Mouse (Mus musculus) gastrocnemius, adult 2 months (tissue): ENCODE data around the gene Elf1. TPM values are rescaled to one million over a fixed set of nuclear protein-coding genes. Genes with fewer than 3 reads are reported as not detected.

Source experiments
- DNase-seq: peaks from one replicate; pipeline ENCODE4 v3.0.0; 2022
- H3K27ac ChIP-seq: fragments of 200-600 bp; 2 replicates; pipeline ENCODE4 v1.8.1; 2022; ENCODE audit warnings: mild to moderate bottlenecking
- H3K4me3 ChIP-seq: fragments of 200-600 bp; 2 replicates; pipeline ENCODE4 v1.8.1; 2022; ENCODE audit warnings: mild to moderate bottlenecking, moderate library complexity
- CTCF ChIP-seq: fragments of 200-600 bp; IDR thresholded peaks from 2 replicates; pipeline ENCODE4 v1.8.1; 2022; ENCODE audit warnings: antibody characterized with exemption, mild to moderate bottlenecking, moderate library complexity
- intact Hi-C: fragments of 180-260 bp; cut with DNase I; formaldehyde crosslinking; loops from one replicate; pipeline ENCODE4 v1.15.1; 2025
- total RNA-seq, 2 experiments: library from RNA; stranded (reverse); gene quantifications; 2 replicates each; pipeline ENCODE4 v1.2.3; 2021

The Elf1 gene
- total RNA-seq, 2 experiments from 2014 or later = 4.6 to 6.0 TPM

GRCm38 (mm10) chr14:79562745-79563144 lies 81.8 kb downstream of the Elf1 start:
- Histone ChIP-seq H3K27ac (peak overlapping the region; percentile 61), H3K4me3 (no peak overlapping the region; the same call in 1 of the 2 replicates)
- TF ChIP-seq CTCF = peak; percentile 72
- peak; percentile 56 for DNase-seq
- intact Hi-C loops = loop anchor here (5.0 kb wide), 2 partner anchors 45 to 75 kb away; no protein-coding TSS in a partner anchor

GRCm38 (mm10) chr14:79564784-79565183 lies 83.8 kb downstream of the Elf1 start:
- Histone ChIP-seq H3K4me3 (no peak overlapping the region), H3K27ac (no peak overlapping the region)
- no peak for DNase-seq
- intact Hi-C loops = loop anchor here (5.0 kb wide), 2 partner anchors 47 to 77 kb away; no protein-coding TSS in a partner anchor
- TF ChIP-seq CTCF = peak; percentile 30; the same call in 1 of the 2 replicates

- no peak for TF ChIP-seq CTCF
- no peak for DNase-seq
- Histone ChIP-seq H3K27ac (no peak overlapping the region), H3K4me3 (no peak overlapping the region)
- intact Hi-C loops = no loop called here
These were observed 92.6 kb downstream of the Elf1 start for GRCm38 (mm10) chr14:79573482-79574191.

GRCm38 (mm10) chr14:79574361-79574760 lies 93.4 kb downstream of the Elf1 start:
- intact Hi-C loops = no loop called here
- H3K4me3 ChIP-seq = no peak overlapping the region
- no peak for TF ChIP-seq CTCF
- DNase-seq = no peak
- no peak overlapping the region for H3K27ac ChIP-seq

GRCm38 (mm10) chr14:79583526-79584245 lies 102.7 kb downstream of the Elf1 start:
- Histone ChIP-seq H3K27ac (no peak overlapping the region), H3K4me3 (no peak overlapping the region)
- no peak for DNase-seq
- intact Hi-C loops = no loop called here
- no peak for TF ChIP-seq CTCF

- H3K4me3 ChIP-seq = peak overlapping the region; percentile 98
- no peak for DNase-seq
- peak overlapping the region; percentile 97 for H3K27ac ChIP-seq
- intact Hi-C loops = no loop called here
- no peak for TF ChIP-seq CTCF
These were observed 105.6 kb downstream of the Elf1 start for GRCm38 (mm10) chr14:79586499-79587138.

GRCm38 (mm10) chr14:79587139-79587851 lies 106.3 kb downstream of the Elf1 start, which contains the start of gene Sugt1:
Gene Sugt1, plus strand, starts transcription at chr14:79587691.
- intact Hi-C loops = no loop called here
- peak within 1 kb of the TSS; percentile 97 for H3K27ac ChIP-seq
- TF ChIP-seq CTCF = no peak
- peak within 1 kb of the TSS; percentile 98 for H3K4me3 ChIP-seq
- DNase-seq = peak; percentile 98

GRCm38 (mm10) chr14:79587852-79588229 lies 106.8 kb downstream of the Elf1 start:
- Histone ChIP-seq H3K27ac (peak overlapping the region; percentile 97), H3K4me3 (peak overlapping the region; percentile 98)
- no peak for TF ChIP-seq CTCF
- intact Hi-C loops = loop anchor here (2.0 kb wide), 1 partner anchor 107 kb away; the partner anchor contains the start of genes Elf1 and Wbp4
- DNase-seq = peak; percentile 27

GRCm38 (mm10) chr14:79588534-79588951 lies 107.5 kb downstream of the Elf1 start:
- intact Hi-C loops = loop anchor here (2.0 kb wide), 1 partner anchor 108 kb away; the partner anchor contains the start of genes Elf1 and Wbp4
- peak overlapping the region; percentile 97 for H3K27ac ChIP-seq
- no peak for DNase-seq
- peak overlapping the region; percentile 98 for H3K4me3 ChIP-seq
- no peak for TF ChIP-seq CTCF

- no peak for TF ChIP-seq CTCF
- Histone ChIP-seq H3K27ac (peak overlapping the region; percentile 97), H3K4me3 (peak overlapping the region; percentile 3; the same call in 1 of the 2 replicates)
- DNase-seq = no peak
- intact Hi-C loops = loop anchor here (2.0 kb wide), 1 partner anchor 109 kb away; the partner anchor contains the start of genes Elf1 and Wbp4
These were observed 108.4 kb downstream of the Elf1 start for GRCm38 (mm10) chr14:79589401-79589800.

GRCm38 (mm10) chr14:79590916-79591315 lies 109.9 kb downstream of the Elf1 start:
- intact Hi-C loops = no loop called here
- H3K4me3 ChIP-seq = no peak overlapping the region
- H3K27ac ChIP-seq = peak overlapping the region; percentile 97
- no peak for DNase-seq
- no peak for TF ChIP-seq CTCF

GRCm38 (mm10) chr14:79591611-79592010 lies 110.6 kb downstream of the Elf1 start:
- no peak for TF ChIP-seq CTCF
- intact Hi-C loops = no loop called here
- DNase-seq = no peak
- Histone ChIP-seq H3K27ac (no peak overlapping the region; the same call in 1 of the 2 replicates), H3K4me3 (no peak overlapping the region)
